Mouse (Mus musculus) lung, postnatal 0 days (tissue): ENCODE results near the gene Tmf1. TPM values are rescaled to one million over a fixed set of nuclear protein-coding genes. Genes with fewer than 3 reads are reported as not detected.

Source experiments
- ATAC-seq: fragments of 200-750 bp; cut with Nextera tagmentation; 2 replicates; pipeline ENCODE4 v1.8.0; 2017; ENCODE audit warnings: moderate library complexity
- DNase-seq: peaks from one replicate; pipeline ENCODE4 v3.0.0-alpha.2; 2016; ENCODE audit warnings: low spot score
- H3K27ac ChIP-seq: fragments of 300-500 bp; sonication (generic); 2 replicates; pipeline ENCODE4 v1.5.1; 2014; ENCODE audit warnings: antibody characterized with exemption, mild to moderate bottlenecking, low read length, mixed read lengths
- H3K27me3 ChIP-seq: fragments of 300-500 bp; sonication (generic); replicated peaks from 2 replicates; pipeline ENCODE4 v1.6.1; 2014; ENCODE audit warnings: low read length, mixed read lengths; ENCODE audit not compliant: insufficient read depth
- H3K36me3 ChIP-seq: fragments of 300-500 bp; sonication (generic); 2 replicates; pipeline ENCODE4 v1.6.1; 2014; ENCODE audit warnings: low read length, mixed read lengths; ENCODE audit not compliant: insufficient read depth
- H3K4me1 ChIP-seq: fragments of 300-500 bp; sonication (generic); 2 replicates; pipeline ENCODE4 v1.6.1; 2014; ENCODE audit warnings: antibody characterized with exemption, low read depth, low read length, mixed read lengths; ENCODE audit not compliant: insufficient read depth
- H3K4me2 ChIP-seq: fragments of 300-500 bp; sonication (generic); replicated peaks from 2 replicates; pipeline ENCODE4 v1.6.1; 2014; ENCODE audit warnings: low read depth, mild to moderate bottlenecking, low read length, moderate library complexity, mixed read lengths
- H3K4me3 ChIP-seq: fragments of 300-500 bp; sonication (generic); 2 replicates; pipeline ENCODE4 v1.5.1; 2014; ENCODE audit warnings: low read depth, low read length
- H3K9ac ChIP-seq: fragments of 300-500 bp; sonication (generic); replicated peaks from 2 replicates; pipeline ENCODE4 v1.6.1; 2014; ENCODE audit warnings: low read depth, mild to moderate bottlenecking
- H3K9me3 ChIP-seq: fragments of 300-500 bp; sonication (generic); 2 replicates; pipeline ENCODE4 v1.6.1; 2016; ENCODE audit warnings: low read length, mixed read lengths
- CTCF ChIP-seq: IDR thresholded peaks from 2 replicates; pipeline ENCODE4 v1.5.1; 2016; ENCODE audit warnings: antibody characterized with exemption, mild to moderate bottlenecking
- EP300 ChIP-seq: IDR thresholded peaks from 2 replicates; pipeline ENCODE4 v1.6.1; 2016; ENCODE audit warnings: antibody characterized with exemption, mild to moderate bottlenecking, control low read depth
- WGBS: fragments of 180-500 bp; shearing (Covaris S2); extraction: QIAGEN DNeasy Blood & Tissue Kit; methylation state at CpG from one replicate; pipeline ENCODE4 v1.1.7; 2014; 5-methylcytosine and 5-hydroxymethylcytosine counted together
- polyA plus RNA-seq: library from polyadenylated mRNA; unstranded; fragments of >200 nt; fragmentation: Nextera tagmentation; extraction: Ambion mirVana; gene quantifications from 2 replicates; pipeline ENCODE4 v1.2.1, GENCODE M21; 2015

Tmf1 gene
- polyA plus RNA-seq, 1 experiment from 2014 or later: 51.0 TPM

DNA sequence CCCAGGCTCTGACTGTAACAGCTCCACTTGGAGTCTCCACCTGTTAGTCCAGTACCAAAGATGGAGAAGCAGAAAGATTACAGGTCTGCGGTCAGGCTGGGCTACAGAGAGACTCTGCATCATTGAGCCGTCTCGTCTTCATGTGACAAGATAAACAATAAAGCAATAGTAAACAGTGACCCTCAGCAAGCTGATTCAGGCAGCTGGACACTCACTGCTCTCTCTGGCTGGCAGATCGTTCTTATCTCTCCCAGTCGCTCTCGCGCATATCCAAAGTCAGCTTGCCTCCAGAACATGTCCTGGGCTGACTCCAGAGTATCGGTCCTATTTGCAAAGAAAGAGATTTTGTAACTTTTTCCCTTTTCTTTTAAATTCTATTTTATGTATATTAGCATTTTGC, 36.3 kb downstream of the Tmf1 start:
- peaks cover 20% of the 10 kb centered on the region for H3K36me3 ChIP-seq

DNA sequence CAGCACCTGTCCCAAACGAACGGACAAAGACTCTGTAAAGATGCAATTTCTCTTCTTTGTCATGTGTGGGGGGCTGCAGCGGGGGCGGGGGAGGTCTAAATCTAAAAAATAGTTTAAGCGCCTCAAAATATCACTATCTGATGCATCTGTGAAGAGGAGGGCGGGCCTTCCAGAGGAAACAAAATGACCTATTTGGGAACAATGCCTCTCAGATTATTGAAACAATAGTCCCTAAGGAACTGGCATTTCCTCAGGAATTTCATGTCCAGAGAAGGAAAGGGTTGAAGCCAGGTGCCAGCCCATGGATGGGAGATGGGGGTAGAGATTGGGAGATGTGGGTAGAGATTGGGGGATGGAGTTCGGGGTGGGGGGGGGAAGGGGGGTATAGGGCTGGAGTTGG, 37.1 kb downstream of the Tmf1 start:
- TF ChIP-seq EP300: no peak
- TF ChIP-seq CTCF: no peak
- DNase-seq: peak; percentile 32
- H3K9ac ChIP-seq: no peak overlapping the region
- no peak overlapping the region for H3K4me3 ChIP-seq
- H3K4me1 ChIP-seq: peaks cover 4% of the 10 kb centered on the region; the same call in 1 of the 2 replicates
- no peaks in the 10 kb centered on the region for H3K9me3 ChIP-seq
- peaks cover 20% of the 10 kb centered on the region for H3K36me3 ChIP-seq
- no peak for ATAC-seq
- H3K4me2 ChIP-seq: no peak overlapping the region; the same call in 1 of the 2 replicates
- no peaks in the 10 kb centered on the region for H3K27me3 ChIP-seq
- H3K27ac ChIP-seq: no peak overlapping the region
- WGBS: 66% methylated on average over 7 of the region's 7 CpGs

More for the DNA sequence above, 36.3 kb downstream of the Tmf1 start:
- Histone ChIP-seq H3K4me3 (no peak overlapping the region), H3K4me1 (peaks cover 11% of the 10 kb centered on the region; the same call in 1 of the 2 replicates), H3K27me3 (no peaks in the 10 kb centered on the region), H3K9me3 (no peaks in the 10 kb centered on the region), H3K4me2 (no peak overlapping the region), H3K27ac (no peak overlapping the region), H3K9ac (no peak overlapping the region)
- DNase-seq: peak; percentile 33
- no peak for ATAC-seq
- WGBS: 41% methylated on average over 8 of the region's 8 CpGs
- no peak for TF ChIP-seq CTCF
- 0 out of 2 replicates have a peak, but pooled peaks have one; percentile 11 for TF ChIP-seq EP300

DNA sequence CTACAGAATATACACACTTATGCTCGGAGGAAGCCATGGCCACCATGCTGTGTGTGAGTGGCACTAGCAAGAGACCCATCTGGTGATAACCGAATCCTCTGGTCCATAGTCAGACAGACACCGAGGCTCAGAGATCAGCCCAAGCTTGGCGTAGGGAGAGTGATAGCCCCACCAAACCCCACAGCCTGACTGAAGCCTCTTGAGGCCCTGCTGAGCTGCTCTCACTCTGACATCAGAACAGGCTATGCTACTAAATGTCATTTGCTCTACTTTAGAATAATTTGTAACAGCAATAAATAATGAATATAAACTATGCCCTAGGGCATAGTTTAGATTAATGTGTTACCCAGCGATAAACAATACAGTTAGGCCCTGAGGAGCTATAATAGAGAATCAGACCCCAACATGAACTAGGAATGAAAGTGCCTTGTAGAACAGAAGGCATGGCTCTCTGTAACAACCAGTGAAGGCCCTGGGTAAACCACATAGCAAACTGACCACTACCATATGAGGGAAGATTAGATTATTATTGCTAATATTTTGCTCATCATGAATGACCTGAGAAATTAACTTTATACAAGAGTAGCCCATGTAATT, 46.1 kb downstream of the Tmf1 start:
- Histone ChIP-seq H3K4me1 (no peaks in the 10 kb centered on the region), H3K27ac (no peak overlapping the region), H3K36me3 (peaks cover 23% of the 10 kb centered on the region; the same call in 1 of the 2 replicates), H3K4me2 (no peak overlapping the region), H3K9me3 (no peaks in the 10 kb centered on the region), H3K4me3 (no peak overlapping the region), H3K27me3 (no peaks in the 10 kb centered on the region), H3K9ac (no peak overlapping the region)
- TF ChIP-seq CTCF (no peak), EP300 (no peak)
- WGBS: 91% methylated on average over 5 of the region's 5 CpGs
- ATAC-seq (no peak), DNase-seq (no peak)

DNA sequence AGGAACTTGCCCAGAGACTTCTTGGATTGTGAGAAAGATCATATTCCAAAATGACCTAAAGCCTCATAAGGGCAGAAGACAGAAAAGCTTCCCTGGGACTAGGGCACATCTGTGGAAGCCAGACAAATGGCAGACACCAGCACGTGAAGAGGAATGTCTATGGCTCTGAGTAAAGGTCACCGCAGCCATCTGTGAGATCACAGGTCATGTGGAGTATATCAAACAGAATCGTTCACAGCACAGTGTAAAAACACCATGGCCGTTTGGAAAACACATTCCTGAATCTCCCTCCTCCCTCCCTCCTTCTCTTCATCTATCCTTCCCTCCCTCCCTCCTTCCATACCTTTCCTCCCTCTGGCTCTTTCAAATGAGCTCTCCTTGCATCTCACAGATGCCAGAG, 47.1 kb downstream of the Tmf1 start:
- DNase-seq (no peak), ATAC-seq (no peak)
- no peaks in the 10 kb centered on the region for H3K9me3 ChIP-seq
- TF ChIP-seq EP300: no peak
- no peak for TF ChIP-seq CTCF
- H3K4me3 ChIP-seq: no peak overlapping the region
- peaks cover 23% of the 10 kb centered on the region; the same call in 1 of the 2 replicates for H3K36me3 ChIP-seq
- no peak overlapping the region for H3K9ac ChIP-seq
- WGBS: 47% methylated on average over 4 of the region's 4 CpGs
- H3K4me2 ChIP-seq: no peak overlapping the region
- H3K27me3 ChIP-seq: no peaks in the 10 kb centered on the region
- H3K27ac ChIP-seq: no peak overlapping the region
- H3K4me1 ChIP-seq: no peaks in the 10 kb centered on the region

DNA sequence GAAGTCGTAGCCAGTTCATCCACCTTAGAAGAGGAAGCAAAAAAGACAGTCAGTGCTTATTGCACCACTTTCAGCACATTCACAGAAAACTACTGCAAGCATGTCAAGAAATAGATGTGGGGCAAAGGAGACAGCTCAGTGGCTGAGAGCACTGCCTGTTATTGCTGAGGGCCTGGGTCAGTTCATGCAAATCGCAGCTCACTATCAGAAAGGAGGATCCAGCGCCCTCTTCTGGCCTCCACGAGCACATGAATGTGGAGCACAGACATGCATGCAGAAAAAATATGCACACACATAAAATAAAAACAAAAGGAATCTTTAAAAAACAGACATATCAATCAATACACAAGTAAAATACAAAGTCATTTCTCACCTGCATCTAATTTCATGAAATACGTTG, 47.9 kb downstream of the Tmf1 start:
- Histone ChIP-seq H3K36me3 (peaks cover 20% of the 10 kb centered on the region; the same call in 1 of the 2 replicates), H3K4me2 (no peak overlapping the region), H3K4me3 (no peak overlapping the region), H3K9ac (no peak overlapping the region), H3K27ac (no peak overlapping the region), H3K27me3 (no peaks in the 10 kb centered on the region), H3K4me1 (no peaks in the 10 kb centered on the region), H3K9me3 (no peaks in the 10 kb centered on the region)
- WGBS: 71% methylated on average over 5 of the region's 5 CpGs
- ATAC-seq (no peak), DNase-seq (no peak)
- peak; percentile 50 for TF ChIP-seq CTCF
- no peak for TF ChIP-seq EP300

DNA sequence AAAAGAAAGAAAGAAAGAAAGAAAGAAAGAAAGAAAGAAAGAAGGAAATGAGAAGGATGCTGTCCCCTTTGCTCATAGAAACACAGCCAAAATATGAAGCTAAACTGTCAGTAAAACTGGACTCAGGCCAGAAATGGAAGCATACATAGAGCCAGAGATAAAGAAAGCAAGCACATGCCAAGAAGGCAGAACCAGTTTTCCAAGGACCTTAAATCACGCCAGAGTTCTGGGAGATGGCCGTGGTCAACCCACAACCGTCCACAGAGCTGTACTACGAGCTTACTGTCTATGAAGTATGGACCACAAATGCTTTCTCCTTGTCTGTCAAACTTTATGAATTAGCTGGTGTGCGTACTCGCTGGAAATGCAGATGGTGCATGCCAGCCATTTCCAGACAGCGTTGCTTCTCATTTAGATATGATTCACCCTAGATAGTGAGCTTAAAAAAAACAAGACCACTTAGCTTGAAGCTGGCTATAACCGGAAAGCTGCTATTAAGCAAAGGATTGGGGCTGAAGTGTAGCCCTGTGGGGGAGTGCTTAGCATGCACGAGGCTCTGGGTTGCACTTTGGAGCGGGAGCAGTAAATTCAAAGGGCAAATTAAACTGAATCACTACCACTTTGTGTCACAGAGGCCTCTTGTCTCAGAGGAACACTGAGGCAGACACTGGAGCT, 54.4 kb downstream of the Tmf1 start:
- TF ChIP-seq EP300 (no peak), CTCF (no peak)
- WGBS: 45% methylated on average over 10 of the region's 10 CpGs
- peak; percentile 33; the same call in 1 of the 2 replicates for ATAC-seq
- Histone ChIP-seq H3K9ac (no peak overlapping the region), H3K36me3 (0 out of 2 replicates have a peak, but pooled peaks cover 6% of the 10 kb centered on the region), H3K9me3 (no peaks in the 10 kb centered on the region), H3K27ac (no peak overlapping the region), H3K4me3 (no peak overlapping the region), H3K27me3 (no peaks in the 10 kb centered on the region), H3K4me2 (no peak overlapping the region), H3K4me1 (peaks cover 6% of the 10 kb centered on the region)
- DNase-seq: peak; percentile 59
